Mouse (Mus musculus) lung, postnatal 0 days (tissue): ENCODE measurements around the gene Fam172a.

ENCODE experiments used
- CTCF ChIP-seq: IDR thresholded peaks from 2 replicates; pipeline ENCODE4 v1.5.1; 2016; ENCODE audit warnings: antibody characterized with exemption, mild to moderate bottlenecking
- EP300 ChIP-seq: IDR thresholded peaks from 2 replicates; pipeline ENCODE4 v1.6.1; 2016; ENCODE audit warnings: antibody characterized with exemption, mild to moderate bottlenecking, control low read depth

- TF ChIP-seq CTCF (no peak), EP300 (no peak)
Measured at GRCm38 (mm10) chr13:77899725-77900124, 197.9 kb downstream of the Fam172a start.
